Mouse (Mus musculus): ENCODE data around the gene Ift140. TPM values are rescaled to one million over a fixed set of nuclear protein-coding genes. Genes with fewer than 3 reads are reported as not detected.

Gene Ift140
- polyA plus RNA-seq, 1 experiment from 2014 or later: 17.0 TPM

- Histone ChIP-seq H3K27me3 (no peaks in the 10 kb centered on the region), H3K9ac (no peak overlapping the region), H3K4me3 (no peak overlapping the region), H3K4me1 (peaks cover 4% of the 10 kb centered on the region; the same call in 1 of the 2 replicates), H3K9me3 (no peaks in the 10 kb centered on the region), H3K36me3 (peaks cover 92% of the 10 kb centered on the region), H3K27ac (no peak overlapping the region), H3K4me2 (no peak overlapping the region)
- 90% methylated on average over 15 of the region's 16 CpGs for WGBS
- no peak for ATAC-seq (ENCODE audit: insufficient number of reproducible peaks, low FRiP score, low TSS enrichment, low read depth)
Measured at GRCm38 (mm10) chr17:25107786-25108185, 91.9 kb downstream of the Ift140 start.

DNA sequence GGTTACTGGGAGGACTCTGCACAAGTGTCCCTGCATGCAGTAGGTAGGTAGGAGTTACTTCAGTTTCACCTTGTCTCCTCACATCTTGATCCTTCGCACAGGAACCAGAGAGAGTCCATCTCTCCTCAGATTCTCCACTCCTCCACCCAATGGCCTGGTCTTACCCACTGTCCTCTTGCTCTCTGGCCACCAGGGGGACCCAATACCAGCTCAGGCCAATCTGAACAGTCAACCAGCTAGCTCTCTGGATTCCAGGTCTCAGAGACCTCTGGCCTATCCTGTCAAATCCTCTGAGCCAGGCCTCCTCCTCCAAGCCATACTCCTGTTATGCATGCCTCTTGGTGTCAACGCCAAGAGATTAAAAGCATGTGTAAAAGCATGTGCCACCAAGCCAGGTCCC, 93.7 kb downstream of the Ift140 start:
- peaks cover 85% of the 10 kb centered on the region for H3K36me3 ChIP-seq
- peaks cover 5% of the 10 kb centered on the region for H3K4me1 ChIP-seq
- H3K9me3 ChIP-seq: no peaks in the 10 kb centered on the region
- no peak overlapping the region for H3K4me2 ChIP-seq
- no peak overlapping the region for H3K27ac ChIP-seq
- no peak overlapping the region for H3K9ac ChIP-seq
- no peak overlapping the region for H3K4me3 ChIP-seq
- 84% methylated on average over 2 of the region's 2 CpGs for WGBS
- no peak for ATAC-seq (ENCODE audit: insufficient number of reproducible peaks, low FRiP score, low TSS enrichment, low read depth)
- no peaks in the 10 kb centered on the region for H3K27me3 ChIP-seq

DNA sequence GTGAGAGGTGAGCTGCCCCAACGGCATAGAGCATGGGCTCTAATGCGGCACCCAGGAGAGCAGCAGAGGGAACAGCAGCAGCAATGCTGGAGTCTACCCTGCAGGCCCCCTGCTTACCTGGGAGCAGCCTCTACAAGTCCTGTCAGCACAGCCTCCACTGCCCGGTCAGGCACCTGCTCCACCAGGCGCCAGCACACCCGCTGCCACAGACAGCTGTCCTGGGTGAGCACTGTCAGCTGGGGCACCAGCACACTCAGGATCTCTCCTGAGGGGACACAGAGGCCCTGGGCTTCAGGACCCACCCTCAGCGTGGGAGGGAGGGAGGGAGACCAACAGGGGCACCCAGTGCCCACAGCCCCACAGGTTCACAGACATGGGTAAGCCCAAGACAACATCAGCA, 94.7 kb downstream of the Ift140 start:
- Histone ChIP-seq H3K27me3 (no peaks in the 10 kb centered on the region), H3K9ac (no peak overlapping the region), H3K9me3 (no peaks in the 10 kb centered on the region), H3K4me3 (no peak overlapping the region), H3K36me3 (peaks cover 75% of the 10 kb centered on the region), H3K4me2 (no peak overlapping the region), H3K27ac (no peak overlapping the region), H3K4me1 (peaks cover 12% of the 10 kb centered on the region)
- no peak for ATAC-seq (ENCODE audit: insufficient number of reproducible peaks, low FRiP score, low TSS enrichment, low read depth)
- WGBS: 95% methylated on average over 6 of the region's 6 CpGs

DNA sequence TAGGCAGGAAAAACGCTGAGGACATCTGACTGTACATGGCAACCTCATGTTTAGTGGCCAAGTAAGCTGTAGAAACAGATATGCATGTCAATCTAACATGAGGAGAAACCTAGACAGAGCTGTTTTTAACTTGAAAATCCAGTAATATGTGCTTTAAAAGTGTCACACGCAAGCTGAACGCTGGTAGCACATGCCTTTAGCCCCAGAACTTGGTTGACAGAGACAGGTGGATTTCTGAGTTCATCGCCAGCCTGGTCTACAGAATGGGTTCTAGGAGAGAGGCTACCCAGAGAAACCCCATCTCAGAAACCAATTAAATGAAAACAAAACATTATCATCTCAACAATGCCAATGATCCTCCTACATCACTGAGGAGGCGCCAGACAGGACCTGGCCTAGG, 95.3 kb downstream of the Ift140 start:
- H3K4me1 ChIP-seq: peaks cover 16% of the 10 kb centered on the region
- no peak for ATAC-seq (ENCODE audit: insufficient number of reproducible peaks, low FRiP score, low TSS enrichment, low read depth)
- H3K27me3 ChIP-seq: no peaks in the 10 kb centered on the region
- H3K9ac ChIP-seq: no peak overlapping the region
- no peak overlapping the region for H3K27ac ChIP-seq
- H3K4me2 ChIP-seq: no peak overlapping the region
- H3K4me3 ChIP-seq: no peak overlapping the region
- H3K36me3 ChIP-seq: peaks cover 68% of the 10 kb centered on the region
- H3K9me3 ChIP-seq: no peaks in the 10 kb centered on the region
- 87% methylated on average over 5 of the region's 5 CpGs for WGBS

DNA sequence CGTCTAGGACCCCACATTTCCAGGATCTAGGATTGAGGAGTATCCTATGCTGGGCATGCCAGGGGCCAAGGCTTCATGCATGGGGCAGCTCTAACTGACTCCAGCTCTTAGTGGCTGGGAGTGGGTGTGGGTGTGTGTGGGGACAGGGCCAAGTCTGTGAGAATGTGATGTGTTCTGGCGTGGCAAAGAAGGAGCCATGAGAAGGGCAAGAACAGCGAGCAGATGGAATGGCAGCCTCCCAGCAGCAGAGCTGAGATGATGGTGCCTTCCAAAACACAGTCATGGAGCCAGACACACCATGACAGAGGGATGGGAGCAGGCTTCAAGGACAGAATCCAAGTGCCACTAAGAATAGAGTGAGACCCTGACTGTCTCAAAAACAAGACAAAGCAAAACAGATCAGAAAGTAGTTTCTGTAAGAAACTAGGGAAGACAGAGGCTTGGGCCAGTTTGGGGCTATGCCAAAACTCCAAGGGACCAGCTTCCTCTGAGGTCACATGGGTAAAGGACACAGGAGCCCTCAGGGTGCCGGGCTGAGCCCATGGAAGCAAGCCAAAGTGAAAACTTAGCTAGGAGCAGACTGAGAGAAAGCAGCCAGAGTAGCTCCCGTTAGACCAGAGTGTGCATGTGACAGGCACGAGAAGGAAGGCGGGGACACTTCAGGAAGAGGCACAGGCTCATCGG, 96.0 kb downstream of the Ift140 start:
- Histone ChIP-seq H3K27me3 (no peaks in the 10 kb centered on the region), H3K4me3 (no peak overlapping the region), H3K36me3 (peaks cover 62% of the 10 kb centered on the region), H3K4me1 (peaks cover 18% of the 10 kb centered on the region), H3K27ac (no peak overlapping the region), H3K9ac (no peak overlapping the region), H3K9me3 (no peaks in the 10 kb centered on the region), H3K4me2 (no peak overlapping the region)
- 83% methylated on average over 8 of the region's 8 CpGs for WGBS
- ATAC-seq (ENCODE audit: insufficient number of reproducible peaks, low FRiP score, low TSS enrichment, low read depth): no peak

GRCm38 (mm10) chr17:25112423-25112810, 96.5 kb downstream of the Ift140 start:
- Histone ChIP-seq H3K4me1 (peaks cover 18% of the 10 kb centered on the region), H3K36me3 (peaks cover 56% of the 10 kb centered on the region)

DNA sequence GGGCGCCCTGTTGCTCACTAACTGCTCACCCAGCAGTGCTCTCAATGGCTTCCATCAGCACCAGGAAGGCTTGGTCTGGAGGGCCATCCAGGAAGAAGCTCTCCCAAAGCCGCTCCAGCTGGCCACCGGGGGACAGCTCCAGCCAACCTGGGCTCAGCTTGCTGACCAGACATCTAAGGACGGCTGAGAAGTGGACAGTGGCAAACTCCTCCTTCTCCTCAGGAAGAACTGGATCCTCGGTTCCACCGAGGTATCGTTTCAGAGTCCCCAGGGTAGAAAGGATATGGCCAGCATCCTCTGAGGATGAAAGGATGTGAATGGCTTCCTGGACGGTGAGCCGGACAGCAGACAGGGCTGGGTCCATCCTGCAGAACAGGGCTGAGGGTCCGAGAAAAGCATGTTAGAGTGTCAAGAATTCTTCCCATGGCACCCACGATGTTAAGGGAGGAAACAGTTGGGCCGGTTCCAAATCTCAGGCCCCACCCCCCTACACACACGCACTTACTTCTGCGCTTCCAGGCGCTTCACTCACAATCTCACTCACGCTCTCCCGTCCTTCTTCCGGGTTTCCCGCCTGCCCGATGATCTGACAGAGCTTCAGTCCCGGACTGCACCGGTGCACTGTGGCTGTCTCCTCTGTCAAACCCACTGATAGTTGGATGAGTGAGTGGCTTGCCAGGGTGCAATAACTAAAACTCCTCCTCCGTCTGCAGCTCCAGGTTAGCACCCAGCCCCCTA, 99.2 kb downstream of the Ift140 start:
- ATAC-seq (ENCODE audit: insufficient number of reproducible peaks, low FRiP score, low TSS enrichment, low read depth): peak; percentile 7; the same call in 1 of the 2 replicates
- peaks cover 33% of the 10 kb centered on the region for H3K36me3 ChIP-seq

More at GRCm38 (mm10) chr17:25112423-25112810, 96.5 kb downstream of the Ift140 start:
- H3K27ac ChIP-seq: no peak overlapping the region
- WGBS: 78% methylated on average over 3 of the region's 3 CpGs
- H3K9ac ChIP-seq: no peak overlapping the region
- ATAC-seq (ENCODE audit: insufficient number of reproducible peaks, low FRiP score, low TSS enrichment, low read depth): no peak
- no peak overlapping the region for H3K4me2 ChIP-seq
- no peaks in the 10 kb centered on the region for H3K9me3 ChIP-seq
- no peaks in the 10 kb centered on the region for H3K27me3 ChIP-seq
- no peak overlapping the region for H3K4me3 ChIP-seq

DNA sequence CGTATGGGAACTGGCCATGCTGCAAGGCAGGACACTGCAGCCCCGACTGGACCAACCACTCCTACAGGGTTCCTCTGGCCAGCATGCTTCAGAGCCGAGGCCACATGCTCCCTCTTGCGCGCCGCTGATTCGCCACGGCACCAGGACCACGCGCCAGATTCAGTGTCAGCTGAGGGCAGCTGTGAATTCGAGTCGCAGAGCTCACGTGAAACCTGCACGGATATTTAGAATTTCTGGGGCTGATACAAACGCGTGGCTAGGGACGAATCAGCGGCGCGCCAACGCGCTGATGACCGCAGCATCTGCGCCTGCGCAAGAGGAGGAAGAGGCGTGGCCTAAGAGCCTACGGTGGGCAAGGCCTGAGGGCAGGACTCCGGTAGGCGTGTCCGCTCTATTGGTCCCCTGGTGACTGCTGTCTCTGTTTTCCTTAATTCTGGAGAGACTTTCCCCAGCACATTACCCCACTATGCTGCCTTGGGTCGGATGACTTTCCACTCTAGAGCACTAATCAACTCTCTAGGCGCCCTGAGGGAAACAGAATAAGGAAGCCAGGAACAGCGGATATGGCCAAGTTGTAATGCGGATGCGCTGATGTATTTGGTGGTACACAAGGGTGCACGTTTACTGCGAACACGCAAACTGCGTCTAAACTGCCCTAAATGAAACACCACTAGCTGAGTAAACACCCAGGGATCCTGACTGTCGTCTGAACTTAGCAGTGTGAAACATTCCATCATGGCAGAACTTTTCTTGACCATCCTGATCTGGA, 100.0 kb downstream of the Ift140 start, which contains the start of gene Telo2:
TSS of gene Telo2 (minus strand) at position 304 of the 769 bp plus-strand sequence.
- Histone ChIP-seq H3K36me3 (peaks cover 25% of the 10 kb centered on the region), H3K27me3 (no peaks in the 10 kb centered on the region), H3K4me2 (peak within 1 kb of the TSS; percentile 96), H3K4me3 (peak within 1 kb of the TSS; percentile 54), H3K9me3 (no peaks in the 10 kb centered on the region), H3K4me1 (peaks cover 18% of the 10 kb centered on the region), H3K27ac (peak within 1 kb of the TSS; percentile 96), H3K9ac (peak within 1 kb of the TSS; percentile 56)
- WGBS: 3% methylated on average over 40 of the region's 40 CpGs
- peak; percentile 86 for ATAC-seq (ENCODE audit: insufficient number of reproducible peaks, low FRiP score, low TSS enrichment, low read depth)

More for the DNA sequence above, 99.2 kb downstream of the Ift140 start:
- H3K4me2 ChIP-seq: peak overlapping the region; percentile 96
- WGBS: 11% methylated on average over 23 of the region's 23 CpGs
- H3K4me1 ChIP-seq: peaks cover 18% of the 10 kb centered on the region
- H3K9me3 ChIP-seq: no peaks in the 10 kb centered on the region
- H3K27me3 ChIP-seq: no peaks in the 10 kb centered on the region
- H3K27ac ChIP-seq: peak overlapping the region; percentile 96
- peak overlapping the region; percentile 56 for H3K9ac ChIP-seq
- peak overlapping the region; percentile 54 for H3K4me3 ChIP-seq

DNA sequence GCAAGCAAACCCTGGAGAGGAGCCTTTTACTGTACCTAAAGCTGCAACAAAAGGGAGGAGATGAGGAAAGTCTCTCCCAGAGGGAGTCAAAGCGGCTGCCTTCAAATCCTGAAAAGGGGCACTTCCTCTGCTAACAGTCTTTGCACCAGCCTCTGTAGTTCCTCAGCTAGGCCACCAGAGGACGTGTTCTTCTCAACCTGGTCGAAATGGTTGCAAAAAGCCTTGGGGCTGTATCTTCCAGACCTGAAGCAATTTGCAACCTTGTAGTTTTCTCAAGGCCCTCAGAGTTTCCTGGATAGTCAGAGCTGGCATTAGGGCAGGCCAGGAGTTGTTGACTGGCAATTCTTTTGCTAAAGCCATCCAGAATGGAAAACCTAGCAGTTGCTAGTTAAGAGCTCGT, 101.4 kb downstream of the Ift140 start:
- 39% methylated on average over 4 of the region's 4 CpGs for WGBS
- H3K9ac ChIP-seq: no peak overlapping the region

DNA sequence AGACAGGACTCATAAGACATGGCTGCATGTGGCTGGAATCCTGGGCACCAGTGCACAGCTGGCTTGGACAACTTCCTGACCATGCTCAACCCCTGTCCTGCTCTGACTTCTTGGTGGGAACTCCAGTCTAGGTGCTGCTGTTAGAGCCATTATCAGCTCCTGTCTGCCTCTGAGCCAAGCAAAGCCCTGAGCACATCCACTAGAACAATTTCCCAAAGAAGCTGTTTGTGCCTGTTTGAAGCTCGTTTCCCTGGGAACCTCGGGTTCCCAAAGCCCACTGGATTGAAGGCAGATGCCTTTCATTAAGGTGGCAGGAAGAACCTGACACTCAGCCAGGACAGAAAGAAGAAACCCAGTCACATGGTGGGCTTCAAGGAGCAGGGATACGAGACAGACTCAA, 104.5 kb downstream of the Ift140 start, which contains the start of gene Ptx4:
TSS of gene Ptx4 (plus strand) at position 355 of the 400 bp plus-strand sequence.
- no peak within 1 kb of the TSS for H3K4me3 ChIP-seq
- H3K9me3 ChIP-seq: no peaks in the 10 kb centered on the region
- H3K27ac ChIP-seq: no peak within 1 kb of the TSS
- no peaks in the 10 kb centered on the region for H3K36me3 ChIP-seq
- H3K4me1 ChIP-seq: peaks cover 6% of the 10 kb centered on the region; the same call in 1 of the 2 replicates
- H3K27me3 ChIP-seq: 0 out of 2 replicates have a peak, but pooled peaks cover 6% of the 10 kb centered on the region
- 14% methylated on average over 3 of the region's 3 CpGs for WGBS
- no peak within 1 kb of the TSS for H3K9ac ChIP-seq
- H3K4me2 ChIP-seq: no peak within 1 kb of the TSS
- ATAC-seq (ENCODE audit: insufficient number of reproducible peaks, low FRiP score, low TSS enrichment, low read depth): no peak

More for the DNA sequence above, 101.4 kb downstream of the Ift140 start:
- no peak overlapping the region for H3K4me3 ChIP-seq
- peaks cover 11% of the 10 kb centered on the region; the same call in 1 of the 2 replicates for H3K36me3 ChIP-seq
- H3K4me1 ChIP-seq: peaks cover 14% of the 10 kb centered on the region
- H3K27me3 ChIP-seq: no peaks in the 10 kb centered on the region
- H3K9me3 ChIP-seq: no peaks in the 10 kb centered on the region
- no peak overlapping the region for H3K27ac ChIP-seq
- no peak overlapping the region for H3K4me2 ChIP-seq
- ATAC-seq (ENCODE audit: insufficient number of reproducible peaks, low FRiP score, low TSS enrichment, low read depth): no peak

DNA sequence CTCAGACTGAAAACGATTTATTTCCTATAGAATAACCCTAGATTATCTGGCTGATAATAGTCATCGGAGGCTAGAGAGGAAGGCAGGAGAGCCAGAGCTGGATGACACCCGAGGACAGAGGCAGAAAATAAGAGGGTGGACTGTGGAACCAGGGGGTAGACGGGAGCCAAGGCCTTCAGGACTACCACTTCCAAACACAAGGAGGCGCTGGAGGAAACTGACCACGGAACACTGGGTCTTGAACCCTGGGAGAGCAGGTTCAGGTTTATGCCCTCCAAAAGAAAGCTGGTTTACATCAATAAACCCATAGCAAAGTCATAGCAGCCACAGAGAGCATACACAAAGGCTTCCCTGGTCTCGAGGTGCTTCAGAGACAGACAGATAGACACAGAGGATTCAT, 108.1 kb downstream of the Ift140 start:
- ATAC-seq (ENCODE audit: insufficient number of reproducible peaks, low FRiP score, low TSS enrichment, low read depth): no peak
- no peaks in the 10 kb centered on the region; the same call in 1 of the 2 replicates for H3K4me1 ChIP-seq
- no peak overlapping the region for H3K27ac ChIP-seq
- H3K36me3 ChIP-seq: no peaks in the 10 kb centered on the region
- H3K27me3 ChIP-seq: 0 out of 2 replicates have a peak, but pooled peaks cover 6% of the 10 kb centered on the region
- H3K9me3 ChIP-seq: no peaks in the 10 kb centered on the region
- H3K4me3 ChIP-seq: no peak overlapping the region
- no peak overlapping the region for H3K4me2 ChIP-seq
- WGBS: 30% methylated on average over 7 of the region's 7 CpGs
- H3K9ac ChIP-seq: no peak overlapping the region
